Mouse (Mus musculus): ENCODE results near the gene Nme7. TPM values are rescaled to one million over a fixed set of nuclear protein-coding genes. Genes with fewer than 3 reads are reported as not detected.

Nme7 gene
- polyA plus RNA-seq, 1 experiment from 2014 or later: 44.1 TPM

DNA sequence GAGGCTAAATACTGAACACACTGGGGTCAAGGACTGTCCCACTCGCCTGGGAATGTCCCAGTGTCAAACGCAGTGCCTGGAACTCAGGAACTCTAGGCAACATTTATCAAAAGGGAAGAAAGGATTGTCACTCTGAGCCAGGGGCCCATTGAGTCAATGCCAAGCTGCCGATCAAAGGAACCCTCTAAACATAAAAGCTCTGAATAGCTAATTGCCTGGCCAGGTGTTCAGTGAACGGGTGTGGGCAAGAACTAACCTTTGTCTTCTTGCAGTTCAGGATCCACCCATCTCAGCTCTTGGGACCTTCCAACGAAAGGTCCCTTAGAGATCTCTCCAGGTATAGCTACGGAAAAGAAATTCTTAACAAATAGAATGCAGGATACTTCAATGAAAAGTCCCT lies 167.1 kb downstream of the Nme7 start:
- ATAC-seq (ENCODE audit: borderline replicate concordance, extremely low read depth, low FRiP score, low TSS enrichment): no peak
- Histone ChIP-seq H3K4me1 (no peaks in the 10 kb centered on the region), H3K27ac (no peak overlapping the region), H3K9me3 (no peaks in the 10 kb centered on the region), H3K9ac (no peak overlapping the region), H3K36me3 (no peaks in the 10 kb centered on the region), H3K27me3 (no peaks in the 10 kb centered on the region), H3K4me2 (no peak overlapping the region), H3K4me3 (no peak overlapping the region)
- 59% methylated on average over 6 of the region's 6 CpGs for WGBS

DNA sequence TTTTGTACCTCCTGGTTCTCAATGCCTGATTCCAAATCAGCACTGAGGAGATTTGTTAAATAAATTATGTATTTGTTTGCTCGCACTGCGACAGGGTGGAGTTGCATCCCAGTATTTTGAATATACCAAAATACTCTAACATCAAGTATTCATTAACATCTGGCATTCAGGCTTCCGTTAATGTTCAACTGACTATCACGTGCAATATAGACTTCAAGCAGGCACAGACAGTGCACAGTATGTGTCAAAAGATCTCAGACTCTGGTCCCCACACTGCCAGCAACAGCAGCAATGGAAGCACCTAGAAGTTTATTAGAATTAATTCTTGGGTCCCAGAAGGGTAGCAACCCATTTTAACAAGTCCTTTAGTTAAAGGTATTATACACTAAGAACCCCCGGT lies 167.7 kb downstream of the Nme7 start:
- H3K4me3 ChIP-seq: no peak overlapping the region
- ATAC-seq (ENCODE audit: borderline replicate concordance, extremely low read depth, low FRiP score, low TSS enrichment): no peak
- no peaks in the 10 kb centered on the region for H3K4me1 ChIP-seq
- H3K9ac ChIP-seq: no peak overlapping the region
- H3K36me3 ChIP-seq: no peaks in the 10 kb centered on the region
- no peaks in the 10 kb centered on the region for H3K27me3 ChIP-seq
- H3K27ac ChIP-seq: no peak overlapping the region
- no peak overlapping the region for H3K4me2 ChIP-seq
- 88% methylated on average over 5 of the region's 5 CpGs for WGBS
- no peaks in the 10 kb centered on the region for H3K9me3 ChIP-seq

DNA sequence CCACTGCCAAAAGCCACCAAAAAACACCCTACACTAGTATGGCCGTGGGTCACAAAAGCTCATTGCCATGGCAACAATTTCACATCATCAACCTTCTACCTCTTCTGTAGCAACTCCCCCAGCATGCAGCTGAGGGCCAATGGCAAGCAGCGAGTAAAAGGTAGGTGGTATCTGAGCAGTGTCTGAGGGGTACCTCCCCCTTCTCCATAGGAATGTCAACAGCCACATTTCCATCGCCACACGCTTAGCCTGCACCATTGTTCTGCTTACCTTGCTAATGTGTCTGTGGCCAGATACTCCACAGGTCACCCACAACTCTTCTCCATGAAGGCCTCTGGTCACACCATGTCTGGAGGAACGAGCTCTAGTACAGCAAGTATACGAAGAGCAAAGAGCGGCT lies 169.5 kb downstream of the Nme7 start:
- H3K9me3 ChIP-seq: no peaks in the 10 kb centered on the region
- H3K4me2 ChIP-seq: no peak overlapping the region
- 80% methylated on average over 7 of the region's 7 CpGs for WGBS
- H3K4me1 ChIP-seq: no peaks in the 10 kb centered on the region
- H3K9ac ChIP-seq: no peak overlapping the region
- H3K36me3 ChIP-seq: no peaks in the 10 kb centered on the region
- no peaks in the 10 kb centered on the region for H3K27me3 ChIP-seq
- no peak for ATAC-seq (ENCODE audit: borderline replicate concordance, extremely low read depth, low FRiP score, low TSS enrichment)
- no peak overlapping the region for H3K4me3 ChIP-seq
- no peak overlapping the region for H3K27ac ChIP-seq

DNA sequence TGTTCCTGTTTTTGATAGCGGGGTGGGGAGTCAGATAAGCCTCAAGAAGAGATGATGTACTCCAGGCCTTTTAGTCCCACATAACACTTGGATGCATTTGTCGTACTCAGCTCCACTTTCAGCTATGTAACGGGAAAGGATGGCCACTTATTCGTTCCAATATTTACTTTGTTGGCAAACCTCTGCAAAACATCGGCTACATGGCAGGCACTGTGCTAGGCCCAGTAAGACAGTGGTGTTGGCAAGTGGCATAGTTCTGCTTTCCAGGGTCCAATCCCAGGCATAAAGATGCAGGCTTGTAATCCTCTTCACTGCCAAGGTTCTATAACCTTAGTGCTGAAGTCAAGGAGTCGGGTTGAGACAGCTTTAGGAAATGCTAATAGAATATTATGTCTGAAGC lies 170.4 kb downstream of the Nme7 start:
- WGBS: 47% methylated on average over 6 of the region's 6 CpGs
- Histone ChIP-seq H3K4me2 (no peak overlapping the region), H3K36me3 (no peaks in the 10 kb centered on the region), H3K9ac (no peak overlapping the region), H3K9me3 (no peaks in the 10 kb centered on the region), H3K4me1 (no peaks in the 10 kb centered on the region), H3K27me3 (no peaks in the 10 kb centered on the region), H3K4me3 (no peak overlapping the region), H3K27ac (no peak overlapping the region)
- ATAC-seq (ENCODE audit: borderline replicate concordance, extremely low read depth, low FRiP score, low TSS enrichment): no peak

- no peak overlapping the region for H3K4me3 ChIP-seq
- no peak overlapping the region for H3K4me2 ChIP-seq
- H3K36me3 ChIP-seq: no peaks in the 10 kb centered on the region
- H3K9ac ChIP-seq: no peak overlapping the region
- ATAC-seq (ENCODE audit: borderline replicate concordance, extremely low read depth, low FRiP score, low TSS enrichment): peak; percentile 55; the same call in 1 of the 2 replicates
- H3K27ac ChIP-seq: no peak overlapping the region
- no peaks in the 10 kb centered on the region for H3K9me3 ChIP-seq
- no peaks in the 10 kb centered on the region for H3K27me3 ChIP-seq
- WGBS: 26% methylated on average over 7 of the region's 7 CpGs
- no peaks in the 10 kb centered on the region for H3K4me1 ChIP-seq
Measured at GRCm38 (mm10) chr1:164474778-164475511, 171.0 kb downstream of the Nme7 start.

DNA sequence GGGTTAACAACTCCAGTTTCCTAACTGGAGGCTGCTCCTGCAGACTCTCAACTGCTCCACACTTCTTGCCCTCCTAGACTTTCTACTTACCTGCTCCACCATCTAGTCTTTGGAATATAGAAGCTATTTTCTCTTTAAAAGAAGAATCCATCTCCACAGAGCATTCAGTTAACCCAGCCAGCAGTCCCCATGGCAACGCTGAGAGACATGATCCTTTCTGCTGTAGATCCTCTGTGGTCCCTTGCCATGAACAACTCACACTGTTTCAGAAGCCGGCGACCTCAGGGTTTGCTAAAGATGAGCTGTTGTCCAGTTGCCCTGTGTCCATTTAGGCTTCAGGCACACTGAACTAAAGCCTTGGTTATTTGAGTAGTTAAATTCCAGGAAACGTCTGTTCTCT lies 172.0 kb downstream of the Nme7 start:
- Histone ChIP-seq H3K36me3 (no peaks in the 10 kb centered on the region), H3K27me3 (no peaks in the 10 kb centered on the region), H3K27ac (no peak overlapping the region), H3K9ac (no peak overlapping the region), H3K4me3 (no peak overlapping the region), H3K9me3 (no peaks in the 10 kb centered on the region), H3K4me1 (no peaks in the 10 kb centered on the region), H3K4me2 (no peak overlapping the region)
- no peak for ATAC-seq (ENCODE audit: borderline replicate concordance, extremely low read depth, low FRiP score, low TSS enrichment)
- WGBS: 79% methylated on average over 4 of the region's 4 CpGs

- Histone ChIP-seq H3K4me2 (no peak overlapping the region), H3K4me1 (no peaks in the 10 kb centered on the region), H3K27ac (no peak overlapping the region), H3K9ac (no peak overlapping the region), H3K9me3 (no peaks in the 10 kb centered on the region), H3K4me3 (no peak overlapping the region), H3K27me3 (no peaks in the 10 kb centered on the region), H3K36me3 (no peaks in the 10 kb centered on the region)
- 82% methylated on average over 5 of the region's 5 CpGs for WGBS
- no peak for ATAC-seq (ENCODE audit: borderline replicate concordance, extremely low read depth, low FRiP score, low TSS enrichment)
Measured at GRCm38 (mm10) chr1:164480755-164481644, 177.1 kb downstream of the Nme7 start.

GRCm38 (mm10) chr1:164481645-164482354 lies 177.9 kb downstream of the Nme7 start:
- Histone ChIP-seq H3K9ac (no peak overlapping the region), H3K9me3 (no peaks in the 10 kb centered on the region), H3K4me3 (no peak overlapping the region), H3K36me3 (no peaks in the 10 kb centered on the region), H3K4me2 (no peak overlapping the region), H3K4me1 (no peaks in the 10 kb centered on the region), H3K27me3 (no peaks in the 10 kb centered on the region), H3K27ac (no peak overlapping the region)
- no peak for ATAC-seq (ENCODE audit: borderline replicate concordance, extremely low read depth, low FRiP score, low TSS enrichment)
- WGBS: 36% methylated on average over 9 of the region's 9 CpGs

GRCm38 (mm10) chr1:164482833-164483232 lies 178.9 kb downstream of the Nme7 start:
- Histone ChIP-seq H3K4me1 (no peaks in the 10 kb centered on the region), H3K9me3 (no peaks in the 10 kb centered on the region), H3K27ac (no peak overlapping the region), H3K4me3 (no peak overlapping the region), H3K9ac (no peak overlapping the region), H3K4me2 (no peak overlapping the region), H3K27me3 (no peaks in the 10 kb centered on the region), H3K36me3 (no peaks in the 10 kb centered on the region)
- no peak for ATAC-seq (ENCODE audit: borderline replicate concordance, extremely low read depth, low FRiP score, low TSS enrichment)
- WGBS: 79% methylated on average over 3 of the region's 3 CpGs

DNA sequence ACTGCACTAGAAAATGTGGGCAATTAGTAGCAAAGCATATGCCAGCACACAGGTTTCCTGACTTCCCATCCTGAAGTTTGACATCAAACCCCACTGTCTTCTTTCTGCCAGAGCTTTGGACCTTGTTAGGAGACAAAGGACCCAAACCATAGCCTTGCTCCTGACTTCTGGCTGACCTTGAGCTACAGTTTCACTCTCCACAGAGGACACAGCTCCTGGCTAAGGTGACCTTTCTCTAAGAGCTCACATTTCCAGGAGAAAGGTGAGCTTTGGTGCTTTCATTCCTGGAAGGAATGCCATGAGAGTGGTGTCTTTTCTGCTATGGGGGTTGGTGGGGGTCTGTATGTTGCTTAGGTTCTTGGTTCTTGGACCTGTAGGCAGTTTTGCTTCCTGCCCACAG lies 179.8 kb downstream of the Nme7 start:
- Histone ChIP-seq H3K9ac (no peak overlapping the region), H3K4me3 (no peak overlapping the region), H3K27ac (no peak overlapping the region), H3K9me3 (no peaks in the 10 kb centered on the region), H3K4me1 (no peaks in the 10 kb centered on the region), H3K4me2 (no peak overlapping the region), H3K36me3 (no peaks in the 10 kb centered on the region), H3K27me3 (no peaks in the 10 kb centered on the region)
- no peak for ATAC-seq (ENCODE audit: borderline replicate concordance, extremely low read depth, low FRiP score, low TSS enrichment)

Measured in lung, embryonic 15.5 days (tissue).